Mouse (Mus musculus): ENCODE results near the gene Gpr183.

GRCm38 (mm10) chr14:121986028-121986427, 21.0 kb upstream of the Gpr183 start:
- TF ChIP-seq POLR2A (IDR thresholded peaks at IDR 0.05; ENCODE audit: extremely low read depth, insufficient read depth, low read length) (no peak), CTCF (IDR thresholded peaks at IDR 0.05; ENCODE audit: low read depth, low read length) (no peak)

Data from liver, adult 2 months (tissue).